Comparison of ENCODE assay signal across 22 mouse cellular contexts in genomic region chr2:60551673-60552072, GRCm38 (mm10). TPM values are rescaled to one million over a fixed set of nuclear protein-coding genes. Genes with fewer than 3 reads are reported as not detected.
DNase-seq lines count a peak whose midpoint lies in the region; ATAC-seq lines count a peak whose summit lies in the region.
"Had no signal": no experiment of that assay in that cellular context is flagged by ENCODE, and none has a peak within 500 bp of the region (broad histone marks: within the 10 kb centered on the region; RNA-seq: fewer than 3 reads in every experiment).

No protein-coding gene starts in this region.

- peak; percentile 12 for DNase-seq in cerebellum, adult 9-10 months
- no peak for DNase-seq in cerebellum, adult 11 months
- no peak for DNase-seq in heart, adult 18-20 months
- DNase-seq in lung, postnatal 14 days, result no peak
- DNase-seq: heart, postnatal 14 days; kidney, postnatal 25 days; layer of hippocampus, adult 9-11 months; right cerebral cortex, postnatal 14 days; thymus, postnatal 25 days had no signal

- H3K27ac ChIP-seq in heart, embryonic 14.5 days (replicated peaks in 1 of 2; ENCODE audit: control insufficient read depth in 1 of 2, insufficient read depth in 1 of 2, low read depth in 2 of 2, low read length in 2 of 2), result 0 out of 4 replicates have a peak overlapping the region, but pooled peaks of 1 of the 2 experiments have one; percentile 24
- H3K27ac ChIP-seq in lung, embryonic 15.5 days, result no peak overlapping the region
- H3K27ac ChIP-seq: embryonic facial prominence, embryonic 10.5 days; forebrain, embryonic 13.5 days; hindbrain, embryonic 15.5 days; limb, embryonic 12.5 days; liver, embryonic 14.5 days; midbrain, embryonic 15.5 days; stomach, postnatal 0 days had no signal

- no peaks in the 10 kb centered on the region for H3K27me3 ChIP-seq in heart, embryonic 14.5 days (ENCODE audit: control insufficient read depth, insufficient read depth, low read length)
- H3K27me3 ChIP-seq in lung, embryonic 15.5 days, result no peaks in the 10 kb centered on the region
- H3K27me3 ChIP-seq: CH12.LX; hindbrain, embryonic 15.5 days had no signal

- no peak for ATAC-seq in heart, embryonic 14.5 days (ENCODE audit: insufficient number of reproducible peaks, insufficient read depth, low FRiP score, low read depth)
- no peak for ATAC-seq in lung, embryonic 15.5 days (ENCODE audit: borderline replicate concordance, extremely low read depth, low FRiP score, low TSS enrichment)
- no peak for ATAC-seq in megakaryocyte-erythroid progenitor cell, adult 5-6 weeks (replicated peaks; ENCODE audit: low FRiP score, low TSS enrichment, poor library complexity, severe bottlenecking)
- ATAC-seq: lung, postnatal 0 days; midbrain, embryonic 15.5 days had no signal

- H3K4me3 ChIP-seq in heart, embryonic 14.5 days (ENCODE audit: control insufficient read depth in 1 of 2, insufficient read depth in 1 of 2, low read depth in 1 of 2, low read length in 2 of 2), result no peak overlapping the region
- H3K4me3 ChIP-seq in lung, embryonic 15.5 days, result no peak overlapping the region
- H3K4me3 ChIP-seq: forebrain, embryonic 13.5 days; hindbrain, embryonic 15.5 days; midbrain, embryonic 15.5 days had no signal

- no peaks in the 10 kb centered on the region for H3K36me3 ChIP-seq in heart, embryonic 14.5 days (ENCODE audit: control insufficient read depth, insufficient read depth, low read length)
- H3K36me3 ChIP-seq in lung, embryonic 15.5 days, result no peaks in the 10 kb centered on the region
- H3K36me3 ChIP-seq: embryonic facial prominence, embryonic 10.5 days; hindbrain, embryonic 15.5 days; limb, embryonic 12.5 days; midbrain, embryonic 15.5 days had no signal

- WGBS in heart, embryonic 14.5 days, result 21% methylated on average over 2 of the region's 2 CpGs
- 41% methylated on average over 2 of the region's 2 CpGs for WGBS in lung, embryonic 15.5 days

- no peak overlapping the region for H3K9ac ChIP-seq in heart, embryonic 14.5 days (ENCODE audit: low read length)
- H3K9ac ChIP-seq in lung, embryonic 15.5 days, result no peak overlapping the region
- H3K9ac ChIP-seq: forebrain, embryonic 13.5 days; hindbrain, embryonic 15.5 days; limb, embryonic 12.5 days; liver, embryonic 14.5 days; midbrain, embryonic 15.5 days had no signal

- no peaks in the 10 kb centered on the region for H3K9me3 ChIP-seq in heart, embryonic 14.5 days (ENCODE audit: control insufficient read depth, low read length)
- no peaks in the 10 kb centered on the region for H3K9me3 ChIP-seq in lung, embryonic 15.5 days
- H3K9me3 ChIP-seq: embryonic facial prominence, embryonic 10.5 days; forebrain, embryonic 13.5 days; hindbrain, embryonic 15.5 days; limb, embryonic 12.5 days; midbrain, embryonic 15.5 days had no signal

- peaks cover 10 to 14% of the 10 kb centered on the region in 2 experiments; a peak in 3 of 4 replicates for H3K4me1 ChIP-seq in heart, embryonic 14.5 days (ENCODE audit: control insufficient read depth in 2 of 2, insufficient read depth in 2 of 2, low read length in 2 of 2)
- H3K4me1 ChIP-seq in lung, embryonic 15.5 days, result peaks cover 15% of the 10 kb centered on the region

- H3K4me2 ChIP-seq in heart, embryonic 14.5 days (ENCODE audit: low read length), result peak overlapping the region; percentile 89
- peak overlapping the region; percentile 80; the same call in 1 of the 2 replicates for H3K4me2 ChIP-seq in lung, embryonic 15.5 days

RNA-seq across cellular contexts. Expression of gene Pla2r1, which starts 1.4 kb away (rescaled TPM):
- polyA plus RNA-seq in heart, embryonic 14.5 days (2014; fragmentation: Nextera tagmentation; extraction: Ambion mirVana), result 2.1 and 3.6 TPM in 2 replicates
- total RNA-seq in heart, adult 18-20 months (2021), result 1 to 10 TPM; 1.0 to 1.8 TPM
- 2.9 and 3.2 TPM in 2 replicates for polyA plus RNA-seq in lung, embryonic 15.5 days (2015; fragmentation: Nextera tagmentation; extraction: Ambion mirVana)
- not detected in 2 replicates for total RNA-seq in megakaryocyte-erythroid progenitor cell, adult 5-6 weeks (2014; fragmentation: Nextera tagmentation)
- 1.4 TPM in 1 of 2 replicates, not detected in the other for total RNA-seq in megakaryocyte-erythroid progenitor cell, adult 5-6 weeks (2017)
- total RNA-seq: CH12.LX; megakaryocyte, adult 5-6 weeks had no signal
